Mouse (Mus musculus) adrenal gland, postnatal 25 days (tissue): ENCODE results near the gene Tubb5. TPM values are rescaled to one million over a fixed set of nuclear protein-coding genes. Genes with fewer than 3 reads are reported as not detected.
A peak's percentile ranks its signal among the peaks of the same experiment; 100 is the strongest.

Source experiments
- DNase-seq: peaks from one replicate; pipeline ENCODE4 v3.0.0; 2021; ENCODE audit warnings: mixed read lengths
- total RNA-seq: library from RNA; stranded (reverse); gene quantifications from 2 replicates; pipeline ENCODE4 v1.2.3, GENCODE M21; 2021

The Tubb5 gene
- total RNA-seq, 1 experiment from 2014 or later, result 192 TPM

DNA sequence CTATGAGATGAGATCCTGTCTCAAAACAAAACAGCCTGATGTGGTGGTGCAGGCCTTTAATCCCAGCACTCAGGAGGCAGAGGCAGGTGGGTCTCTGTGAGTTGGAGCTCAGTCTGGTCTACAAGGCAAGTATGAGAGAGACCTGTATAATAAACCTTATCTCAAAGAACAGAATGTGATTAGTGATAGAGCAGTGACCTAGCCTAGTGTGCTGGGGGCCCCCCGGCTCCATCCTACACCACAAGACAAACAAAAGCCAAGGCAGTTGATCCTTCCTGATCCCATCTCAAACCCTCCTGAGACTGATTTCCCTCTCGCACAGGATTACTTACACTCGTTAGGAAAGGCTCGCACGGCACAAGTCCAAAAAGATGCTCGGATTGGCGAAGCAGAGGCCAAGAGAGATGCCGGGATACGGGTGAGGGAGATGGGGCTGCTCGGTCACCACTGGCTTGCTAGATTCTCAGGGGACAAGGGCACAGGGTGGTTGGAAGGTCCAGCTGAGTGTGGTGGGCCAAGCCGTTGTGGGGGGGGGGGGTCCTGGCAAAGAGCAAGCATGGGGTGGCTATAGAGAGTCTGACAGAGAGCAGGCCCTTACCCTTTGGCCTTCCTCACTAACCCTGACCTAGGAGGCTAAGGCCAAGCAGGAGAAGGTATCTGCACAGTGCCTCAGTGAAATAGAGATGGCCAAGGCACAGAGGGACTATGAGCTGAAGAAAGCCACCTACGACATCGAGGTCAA is 12.8 kb downstream of the Tubb5 start:
- no peak for DNase-seq

DNA sequence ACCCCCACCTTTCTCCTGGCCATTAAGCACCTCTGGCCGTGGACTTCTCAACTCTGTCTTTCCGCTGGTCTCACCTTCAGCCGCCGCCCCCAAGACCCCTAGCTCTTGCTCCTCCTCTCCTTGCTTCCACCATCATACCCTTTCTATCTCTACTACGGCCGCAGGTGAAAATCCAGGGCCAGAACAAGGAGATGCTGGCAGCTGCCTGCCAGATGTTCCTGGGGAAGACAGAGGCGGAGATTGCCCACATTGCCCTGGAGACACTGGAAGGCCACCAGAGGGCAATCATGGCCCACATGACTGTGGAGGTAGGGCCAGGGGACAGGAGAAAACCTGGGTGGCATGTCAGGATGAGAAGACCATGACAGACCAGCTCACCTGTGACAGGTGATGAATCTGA is 13.7 kb downstream of the Tubb5 start:
- DNase-seq, result no peak

DNA sequence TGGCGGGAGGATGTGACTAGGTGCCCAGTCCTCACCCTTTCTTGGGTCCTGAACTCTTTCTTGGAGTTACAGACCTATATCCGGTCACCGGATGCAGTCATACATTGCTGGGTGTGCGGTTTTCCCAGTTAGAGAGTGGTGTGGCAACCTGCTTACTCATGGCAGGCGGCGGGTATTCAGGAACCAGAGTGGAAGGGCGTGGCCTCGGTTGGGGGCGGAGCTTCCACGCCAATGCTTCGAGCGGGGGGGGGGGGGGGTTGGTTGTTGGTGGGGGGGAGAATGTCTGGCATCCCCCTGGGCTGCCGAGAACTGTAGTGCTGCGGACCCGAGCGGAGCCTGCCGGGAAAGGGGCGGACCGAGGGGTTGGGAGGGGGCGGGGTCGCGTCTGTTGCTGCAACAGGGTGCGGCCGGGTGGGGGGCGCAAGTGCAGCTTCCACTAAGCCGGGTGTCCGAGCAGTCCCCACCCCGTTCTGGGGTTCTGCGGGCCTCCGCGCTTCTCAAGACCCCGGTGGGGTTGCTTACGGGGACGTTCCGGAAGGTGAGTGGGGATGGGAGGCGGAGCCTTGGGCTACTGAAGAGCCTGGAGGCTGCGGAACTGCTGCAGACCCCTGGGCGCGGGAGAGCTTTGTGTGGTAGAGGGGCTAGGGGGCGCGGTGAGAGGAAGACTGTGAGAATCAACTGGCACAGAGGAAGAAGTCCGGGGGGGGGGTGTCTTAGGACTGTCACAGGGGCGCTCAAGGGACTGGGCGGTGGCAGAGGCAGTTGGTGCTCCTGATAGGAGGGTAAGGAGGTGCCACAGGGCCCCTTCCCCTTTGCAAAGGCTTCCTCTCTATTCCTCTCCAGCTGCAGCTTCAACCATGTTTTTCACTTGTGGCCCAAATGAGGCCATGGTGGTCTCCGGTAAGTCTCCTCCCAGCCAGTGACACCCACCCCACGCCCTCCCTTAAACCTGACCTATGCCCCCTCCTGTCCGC is 14.9 kb downstream of the Tubb5 start, which contains the start of gene Flot1:
TSS of gene Flot1 (plus strand) at position 267 of the 974 bp plus-strand sequence.
- DNase-seq, result peak; percentile 87

DNA sequence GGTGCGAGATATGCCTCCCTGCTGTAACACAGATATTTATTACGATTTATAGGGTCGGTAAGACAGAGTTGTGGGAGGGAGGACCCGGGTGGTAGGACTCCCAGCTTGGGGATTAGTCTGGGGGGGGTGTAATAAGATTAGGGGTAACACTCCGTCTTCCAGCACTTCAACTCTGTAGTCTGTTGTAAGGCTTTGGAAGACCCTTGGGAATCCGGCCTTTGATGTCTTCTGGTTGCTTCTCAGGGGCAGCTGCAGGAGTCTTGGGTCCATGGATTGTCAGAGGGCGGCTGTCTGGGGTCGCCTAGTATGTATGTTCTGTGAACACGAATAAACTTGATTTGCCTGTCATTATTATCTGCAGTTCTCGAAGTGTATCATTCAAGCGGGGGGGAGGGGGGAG is 15.5 kb downstream of the Tubb5 start:
- DNase-seq, result no peak

DNA sequence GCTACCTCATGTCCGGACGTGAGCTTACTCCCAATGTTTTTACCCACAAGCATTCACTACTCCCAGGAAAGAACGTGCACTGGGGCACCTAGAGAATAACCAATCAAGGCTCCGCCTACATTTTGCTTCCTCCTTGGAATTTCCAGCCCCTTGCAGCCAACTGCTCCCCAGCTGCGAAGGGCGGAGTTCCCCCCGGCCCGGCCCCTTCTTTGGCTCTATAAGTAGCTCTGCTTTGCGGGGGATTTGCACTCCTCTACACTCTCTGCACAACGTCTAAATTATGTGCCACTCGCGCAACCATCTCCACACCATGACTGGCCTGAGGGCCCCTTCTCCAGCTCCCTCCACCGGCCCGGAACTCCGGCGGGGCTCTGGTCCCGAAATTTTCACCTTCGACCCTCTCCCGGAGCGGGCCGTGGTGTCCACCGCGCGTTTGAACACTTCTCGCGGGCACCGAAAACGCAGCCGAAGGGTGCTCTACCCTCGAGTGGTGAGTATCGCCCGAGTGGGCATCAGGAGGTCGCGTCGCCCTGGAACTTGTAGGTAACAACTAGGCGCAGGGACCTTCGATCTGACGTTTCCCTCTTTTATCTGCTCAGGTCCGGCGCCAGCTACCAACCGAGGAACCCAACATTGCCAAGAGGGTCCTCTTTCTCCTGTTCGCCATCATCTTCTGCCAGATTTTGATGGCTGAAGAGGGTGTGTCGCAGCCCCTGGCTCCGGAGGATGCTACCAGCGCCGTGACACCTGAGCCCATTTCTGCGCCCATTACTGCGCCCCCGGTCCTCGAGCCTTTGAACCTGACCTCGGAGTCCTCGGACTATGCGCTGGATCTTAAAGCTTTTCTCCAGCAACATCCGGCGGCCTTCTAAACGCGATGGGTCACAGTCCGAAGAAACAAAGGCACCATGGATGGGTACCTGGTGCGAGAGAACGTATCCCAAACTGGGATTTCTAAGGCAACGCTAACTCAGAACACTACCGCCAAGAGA is 16.4 kb downstream of the Tubb5 start, which contains the start of gene Ier3:
TSS of gene Ier3 (plus strand) at position 246 of the 992 bp plus-strand sequence.
- peak; percentile 84 for DNase-seq

DNA sequence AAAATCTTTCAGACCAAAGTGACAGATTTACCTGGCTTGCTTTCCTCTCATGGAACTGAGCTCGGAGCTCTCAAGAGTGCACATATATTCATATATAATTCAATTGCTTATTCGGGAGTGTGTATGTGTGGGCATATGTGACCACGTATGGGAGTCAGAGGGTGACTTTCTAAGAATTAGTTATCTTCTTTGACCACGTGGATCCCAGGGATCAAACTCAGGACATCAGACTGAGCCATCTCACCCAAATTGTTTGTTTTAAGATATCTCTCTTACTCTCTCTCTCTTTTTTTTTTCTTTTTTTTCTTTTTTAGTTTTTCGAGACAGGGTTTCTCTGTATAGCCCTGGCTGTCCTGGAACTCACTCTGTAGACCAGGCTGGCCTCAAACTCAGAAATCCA is 18.0 kb downstream of the Tubb5 start:
- DNase-seq, result no peak

DNA sequence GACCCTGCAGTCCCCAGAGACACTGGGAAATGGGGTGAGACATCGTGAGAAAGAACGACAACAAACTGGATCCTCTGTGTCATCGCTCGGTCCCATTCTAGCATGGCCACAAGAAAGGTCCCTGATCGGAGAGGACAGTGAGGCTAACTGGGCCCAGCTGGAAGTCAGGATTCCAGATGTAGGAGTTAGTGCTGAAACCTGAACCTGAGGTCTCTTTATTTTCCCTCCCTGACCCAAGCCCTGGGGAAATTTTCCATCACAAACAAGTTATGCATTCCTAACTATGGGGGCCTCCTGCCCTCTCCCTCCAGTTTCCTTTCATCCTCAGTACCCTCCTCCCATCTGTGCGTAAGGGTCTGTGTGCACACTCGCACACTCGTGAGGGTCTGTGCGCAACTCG is 20.9 kb downstream of the Tubb5 start:
- DNase-seq, result no peak

DNA sequence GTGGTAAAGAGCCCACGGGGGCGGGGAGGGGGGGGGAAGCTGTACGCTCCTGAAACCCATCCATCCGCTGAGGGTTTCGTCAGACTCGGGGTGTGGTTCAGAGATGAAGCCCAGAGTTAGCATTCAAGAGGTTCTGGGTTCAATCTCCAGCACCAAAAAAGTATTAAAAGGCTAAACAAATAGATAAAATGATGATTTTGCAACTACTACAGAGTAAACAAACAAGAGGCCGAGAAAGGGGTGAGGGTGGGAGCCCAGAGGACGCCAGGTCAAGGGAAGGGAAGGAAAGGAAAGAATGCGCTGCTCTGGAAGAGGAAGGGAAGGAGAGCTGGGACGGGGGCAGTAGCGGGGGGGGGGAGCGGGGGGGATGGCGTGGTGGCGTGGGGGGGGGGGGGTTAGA is 21.4 kb downstream of the Tubb5 start:
- no peak for DNase-seq

DNA sequence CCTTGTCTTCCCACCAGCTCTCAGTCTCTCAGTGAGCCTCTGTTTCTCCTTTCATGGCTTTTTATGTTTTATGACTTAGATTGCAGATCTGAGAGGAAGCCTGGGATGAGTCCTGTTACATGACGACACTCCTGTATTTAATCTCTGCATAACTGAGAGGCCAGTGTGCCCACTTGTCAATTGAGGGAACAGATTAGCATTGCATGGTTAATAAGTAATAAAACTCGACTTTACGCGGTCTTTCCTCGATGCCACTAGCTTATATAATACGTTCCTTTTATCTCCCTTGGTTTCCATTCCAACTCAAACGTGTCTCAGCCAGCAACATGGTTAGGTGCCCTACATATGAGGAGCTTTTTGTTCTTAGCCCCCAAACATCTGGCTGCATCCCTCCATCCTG is 22.3 kb downstream of the Tubb5 start:
- no peak for DNase-seq

DNA sequence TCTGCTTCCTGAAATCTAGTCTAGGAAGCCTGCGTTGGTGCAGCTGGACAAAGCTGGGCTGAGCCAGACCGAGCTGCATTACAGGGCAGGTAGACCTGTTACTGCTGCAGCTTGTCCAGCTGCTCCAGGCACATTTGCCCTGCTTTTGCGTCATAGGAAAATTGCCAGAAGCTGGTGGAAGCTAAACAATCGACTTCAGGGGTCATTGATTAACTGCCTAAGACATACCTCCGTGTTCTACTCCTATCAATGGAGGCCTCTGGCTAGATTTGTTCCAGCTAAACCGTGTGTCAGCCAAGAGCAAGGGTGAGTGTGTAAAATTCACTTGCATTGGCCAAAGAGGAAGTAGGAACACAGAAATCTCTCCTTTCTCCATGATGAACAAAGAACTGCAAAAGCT is 23.4 kb downstream of the Tubb5 start:
- DNase-seq, result no peak

DNA sequence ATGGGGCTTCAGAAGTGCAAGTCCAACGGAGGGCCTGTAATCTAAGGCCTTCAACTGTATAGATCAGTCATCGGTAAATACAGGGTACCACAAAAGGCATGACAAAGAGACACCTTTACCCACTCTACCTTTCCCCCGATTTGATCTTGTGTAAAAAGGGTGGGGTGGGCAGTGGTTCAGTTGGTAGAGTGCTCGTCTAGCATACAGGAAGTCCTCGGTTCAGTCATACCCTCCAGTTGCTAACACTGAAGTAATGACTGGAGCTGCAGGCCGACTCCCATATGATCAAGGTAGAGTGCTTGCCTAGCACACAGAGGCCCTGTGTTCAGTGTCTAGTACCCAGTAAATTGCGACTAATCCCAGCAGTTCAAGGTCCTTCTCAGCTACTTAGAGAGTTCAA is 24.5 kb downstream of the Tubb5 start:
- DNase-seq, result no peak

DNA sequence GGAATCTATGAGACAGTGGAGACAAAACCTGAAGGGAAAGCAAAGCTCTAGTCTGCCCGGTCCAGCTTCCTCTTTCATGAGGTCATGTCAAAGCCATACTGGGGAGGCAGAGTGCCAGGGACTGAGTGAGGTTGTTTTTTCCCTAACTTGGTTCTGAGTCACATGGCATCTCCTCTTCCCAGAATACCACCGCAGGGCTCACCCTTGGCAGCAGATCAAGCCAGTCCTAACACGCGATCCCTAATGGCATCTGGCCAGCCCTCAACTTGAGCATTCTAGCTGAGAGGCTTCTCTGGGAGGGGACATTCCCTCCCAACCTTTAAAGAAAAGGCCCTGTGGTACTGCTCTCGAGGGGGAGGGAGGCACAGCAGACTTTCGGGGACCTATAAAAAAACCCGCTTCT is 24.9 kb downstream of the Tubb5 start:
- peak; percentile 92 for DNase-seq

DNA sequence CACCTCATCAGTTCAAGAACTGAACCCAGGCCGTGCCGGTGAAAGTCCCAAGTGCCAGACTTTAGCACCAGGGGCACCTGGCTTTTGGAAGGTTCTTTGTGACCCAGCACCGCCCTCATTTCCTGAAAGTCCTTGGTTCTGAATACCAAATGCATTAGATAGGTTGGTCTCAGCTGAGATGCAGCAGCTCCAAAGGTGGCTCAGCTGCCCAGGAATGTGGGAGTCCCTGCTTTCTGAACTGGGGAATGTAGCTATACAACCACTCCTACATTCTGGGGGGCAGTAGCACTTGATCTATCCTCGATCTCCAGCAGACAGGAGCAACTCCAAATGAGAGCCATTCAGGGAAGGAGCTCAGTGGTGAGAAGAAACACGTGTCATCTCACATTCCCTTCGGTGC is 25.4 kb downstream of the Tubb5 start:
- no peak for DNase-seq

DNA sequence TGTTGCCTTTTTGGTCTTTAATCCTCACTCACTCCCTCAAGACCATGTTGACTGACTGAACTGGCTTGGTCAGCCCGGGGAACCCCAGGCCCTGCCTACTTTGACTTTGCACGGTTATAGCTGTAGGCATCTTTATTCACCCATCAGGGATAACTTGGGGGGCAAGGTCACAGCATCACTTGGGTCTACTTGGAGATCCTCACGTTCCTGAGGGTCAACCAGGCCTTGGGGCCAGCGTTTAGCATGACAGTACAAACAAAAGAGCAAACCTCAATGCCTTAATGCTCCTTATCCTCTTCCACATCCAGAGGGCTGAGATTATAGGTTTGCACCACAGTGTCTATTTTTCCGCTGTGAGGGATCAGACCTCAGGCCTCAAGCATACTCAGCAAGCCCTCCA is 25.8 kb downstream of the Tubb5 start:
- DNase-seq, result no peak

DNA sequence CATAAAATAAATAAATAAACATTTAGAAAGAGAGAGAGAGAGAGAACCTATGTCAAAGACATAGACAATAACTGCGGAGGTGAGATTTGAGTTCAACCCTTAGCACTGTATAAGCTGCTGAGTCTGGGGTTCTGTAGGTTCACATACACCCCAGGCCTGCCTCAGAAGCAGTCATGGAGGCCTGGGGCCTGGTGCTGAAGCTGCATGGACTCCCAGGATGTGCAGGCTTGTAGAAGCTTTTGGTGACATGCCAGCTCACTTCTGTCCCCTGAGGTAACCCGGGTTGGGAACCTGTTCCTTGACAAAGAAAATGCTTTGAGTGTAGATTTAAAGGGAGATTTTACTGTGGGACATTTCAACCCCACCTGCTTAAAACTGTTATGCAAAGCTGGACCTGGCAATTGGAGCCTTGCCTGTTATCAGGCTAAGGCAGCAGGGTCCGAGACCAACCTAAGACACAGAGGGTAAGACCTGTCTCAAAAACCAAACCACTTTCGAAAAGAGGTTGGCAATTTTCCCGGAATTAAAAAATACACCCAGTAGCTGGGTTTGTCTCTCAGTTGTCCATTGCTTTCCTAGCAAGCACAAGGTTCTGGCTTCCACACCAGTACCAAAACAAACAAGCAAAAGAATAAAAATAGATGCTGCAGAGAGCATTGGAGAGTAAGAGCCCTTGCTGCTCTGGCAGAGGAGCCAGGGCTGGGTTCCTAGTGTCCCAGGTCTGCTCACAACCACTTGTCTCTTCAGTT is 27.0 kb downstream of the Tubb5 start:
- no peak for DNase-seq

DNA sequence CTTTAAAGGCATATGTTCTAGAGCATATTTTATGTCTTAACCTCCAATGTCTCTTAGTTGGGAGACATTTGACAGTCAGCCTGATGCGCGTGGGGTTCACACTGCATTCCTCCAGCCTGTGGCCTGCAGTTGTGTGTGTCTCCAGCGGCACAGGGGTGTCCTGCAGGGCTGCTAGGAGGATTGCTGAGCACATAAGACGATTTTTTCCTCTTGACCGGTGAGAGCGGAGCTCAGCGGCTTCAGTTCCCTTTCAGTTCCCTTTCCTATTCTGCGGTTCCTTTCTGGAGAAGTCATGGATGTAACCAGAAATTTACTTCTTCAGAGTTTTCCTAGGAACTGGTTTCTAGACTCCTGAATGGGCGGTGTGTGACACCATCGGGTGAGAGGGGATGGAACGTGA is 28.7 kb downstream of the Tubb5 start:
- DNase-seq, result no peak

DNA sequence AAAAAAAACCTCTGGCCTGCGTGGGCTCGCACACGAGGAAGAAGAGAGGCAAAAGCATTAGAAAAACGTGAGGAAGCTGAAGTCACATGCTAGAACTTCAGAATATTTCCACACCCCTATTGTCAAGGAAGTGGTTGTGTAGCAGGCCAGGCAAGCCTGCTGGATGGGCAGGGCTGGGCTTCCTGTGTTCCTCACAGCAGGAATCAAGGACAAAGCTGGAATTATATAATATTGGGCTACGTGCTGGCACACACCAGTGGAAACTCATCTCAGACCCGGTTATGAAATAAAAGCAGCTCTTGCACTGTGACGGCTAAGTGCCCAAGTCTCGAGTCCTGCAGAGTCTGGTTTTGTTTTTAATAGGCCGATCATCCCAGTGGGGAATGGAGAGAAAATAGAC is 30.0 kb downstream of the Tubb5 start:
- DNase-seq, result peak; percentile 41

DNA sequence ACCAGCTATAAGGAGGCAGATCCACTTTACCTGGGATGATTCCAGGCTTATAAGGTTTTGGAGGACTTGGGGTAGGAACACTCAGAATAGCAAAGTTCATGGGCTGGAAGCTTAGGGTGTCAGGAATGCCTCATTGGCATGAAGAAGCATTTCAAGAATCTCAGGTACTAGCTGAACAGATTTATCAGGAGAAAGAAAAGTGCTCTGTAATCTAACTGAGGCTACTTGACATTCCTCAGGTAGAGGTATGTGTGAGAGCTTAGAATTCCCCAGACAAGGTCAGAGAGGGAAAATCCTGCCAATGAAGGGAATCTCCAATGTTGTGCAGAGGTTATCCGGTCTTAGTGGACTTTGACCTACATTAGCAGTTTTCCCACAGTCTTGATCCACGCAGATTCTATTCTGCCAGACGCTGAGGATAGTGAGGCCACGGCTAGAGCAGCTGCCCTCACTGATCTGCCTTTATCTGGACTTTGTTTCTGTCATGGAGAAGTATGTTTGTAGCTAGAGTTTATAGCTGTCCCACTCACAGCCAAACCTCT is 34.2 kb downstream of the Tubb5 start:
- DNase-seq, result no peak

DNA sequence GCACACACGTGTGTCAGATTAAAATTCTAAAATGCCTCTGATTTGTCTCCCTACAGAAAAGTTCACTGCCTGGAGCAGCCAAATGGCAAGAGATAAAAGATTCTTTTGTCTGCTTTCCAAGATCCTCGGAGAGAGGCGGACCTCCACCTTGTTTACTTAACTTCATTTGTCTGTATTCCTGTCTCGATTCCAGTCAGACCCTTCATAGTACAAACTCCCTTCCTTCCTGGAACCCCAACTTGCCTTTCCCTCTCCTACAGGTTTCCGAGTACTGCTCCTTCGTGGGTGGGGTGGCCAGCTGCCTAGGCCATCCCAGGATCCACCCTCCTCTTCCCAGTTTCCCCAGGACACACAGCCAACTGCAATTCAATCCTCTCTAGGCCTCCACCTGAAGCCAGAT is 35.1 kb downstream of the Tubb5 start:
- no peak for DNase-seq

DNA sequence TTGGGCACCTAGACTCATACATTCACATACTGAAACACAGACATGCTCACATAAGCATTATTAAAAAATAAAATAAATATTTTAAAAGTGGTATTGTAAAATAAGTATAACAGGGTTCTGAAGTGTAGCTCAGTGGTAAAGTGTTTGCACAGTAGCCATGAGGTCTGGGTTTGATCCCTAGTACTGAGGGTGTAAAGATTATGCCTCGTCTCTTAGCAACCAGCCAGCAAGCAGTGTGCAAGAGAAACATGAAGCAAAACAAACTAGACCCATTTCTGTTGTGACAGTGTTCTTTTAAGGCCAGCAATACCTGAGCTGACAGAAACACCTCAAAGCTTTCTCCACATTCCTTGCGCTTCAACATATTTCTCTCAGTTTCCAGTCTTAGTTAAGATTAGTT is 37.2 kb downstream of the Tubb5 start:
- DNase-seq, result no peak

DNA sequence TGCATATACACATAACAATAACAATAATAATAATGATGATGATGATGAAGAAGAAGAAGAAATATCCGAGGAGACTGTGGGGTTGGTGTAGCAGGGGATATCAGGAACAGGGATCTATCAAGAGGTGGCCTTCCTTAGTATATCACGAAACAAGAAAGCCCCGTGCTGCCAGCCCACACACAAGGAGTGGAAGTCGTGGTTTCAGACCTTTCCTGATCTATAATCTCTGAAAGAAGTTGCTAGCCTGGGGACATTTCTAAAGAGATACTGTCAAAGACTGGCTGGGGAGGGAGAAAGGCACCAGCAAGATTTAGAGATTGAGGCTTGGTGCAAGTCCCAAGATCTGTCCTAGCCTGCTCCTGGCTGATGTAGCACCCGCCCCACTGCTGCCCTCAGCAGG is 41.3 kb downstream of the Tubb5 start:
- no peak for DNase-seq
